Mouse (Mus musculus): ENCODE measurements around the gene Dusp9. TPM values are rescaled to one million over a fixed set of nuclear protein-coding genes. Genes with fewer than 3 reads are reported as not detected.

The Dusp9 gene
- 5.2 and 5.3 TPM in 2 replicates for polyA plus RNA-seq (2012; rRNA removed)

GRCm38 (mm10) chrX:73639255-73639675, at the start of gene Dusp9:
TSS of gene Dusp9 (plus strand) at chrX:73639419.

GRCm38 (mm10) chrX:73659575-73660283, 20.5 kb downstream of the Dusp9 start, which contains the start of gene Pnck:
TSS of gene Pnck (minus strand) at chrX:73660117.

DNA sequence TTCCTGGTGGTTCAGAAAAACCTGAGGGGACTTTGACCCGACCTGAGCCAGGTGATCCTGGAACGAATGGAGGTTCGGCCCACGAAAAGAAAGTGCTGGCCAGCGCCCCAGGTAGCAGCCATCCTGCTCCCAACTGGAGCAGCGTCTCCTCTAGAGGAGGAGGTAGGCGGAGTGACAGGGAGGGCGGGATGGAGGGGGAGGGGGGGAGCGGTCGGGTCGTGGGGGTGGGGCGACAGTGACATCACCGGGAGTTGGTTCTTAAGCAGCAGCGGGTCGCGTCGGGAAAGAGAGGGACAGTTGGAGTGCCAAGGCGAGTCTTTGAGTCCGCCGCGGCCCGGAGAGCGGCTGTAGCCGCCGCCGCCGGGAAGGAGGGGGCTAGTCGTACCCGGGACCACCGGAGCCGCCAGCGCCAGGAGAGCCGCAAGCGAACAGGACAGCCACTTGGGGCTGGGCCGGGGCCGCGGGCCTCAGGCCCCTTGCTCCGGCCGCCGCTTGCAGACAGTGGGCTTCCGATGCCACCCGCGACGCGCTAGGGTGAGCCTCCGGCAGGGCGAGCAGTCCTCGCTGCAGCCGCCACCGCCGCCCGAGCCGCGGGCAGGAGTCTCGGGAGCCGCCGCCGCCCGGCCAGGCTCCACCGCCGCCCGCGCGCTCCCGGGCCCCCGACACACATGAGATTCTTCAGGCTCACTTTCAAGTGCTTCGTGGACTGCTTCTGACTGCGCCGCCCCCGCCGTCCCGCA, 33.8 kb downstream of the Dusp9 start, which contains the start of gene Slc6a8:
Slc6a8 (plus strand) TSS at position 272 of the 740 bp plus-strand sequence.

Other genes starting within 250 kb of the Dusp9 start
- 0.06 TPM in 2 replicates for gene Gm18336, start 240.7 kb upstream of the Dusp9 start, polyA plus RNA-seq (2012; rRNA removed)
- 0.33 and 0.40 TPM in 2 replicates for gene Zfp92, start 228.3 kb upstream of the Dusp9 start, polyA plus RNA-seq (2012; rRNA removed)
- 0.37 and 1.00 TPM in 2 replicates for gene Trex2, start 204.1 kb upstream of the Dusp9 start, polyA plus RNA-seq (2012; rRNA removed)
- 29.6 and 34.1 TPM in 2 replicates for gene Haus7, start 180.4 kb upstream of the Dusp9 start, polyA plus RNA-seq (2012; rRNA removed)
- 303 and 470 TPM in 2 replicates for gene Bgn, start 155.8 kb upstream of the Dusp9 start, polyA plus RNA-seq (2012; rRNA removed)
- gene Atp2b3, start 136.3 kb upstream of the Dusp9 start, polyA plus RNA-seq (2012; rRNA removed) = 3.0 and 5.3 TPM in 2 replicates
- 23.9 and 25.6 TPM in 2 replicates for gene Pnck, start 20.7 kb downstream of the Dusp9 start, polyA plus RNA-seq (2012; rRNA removed)
- gene Slc6a8, start 33.7 kb downstream of the Dusp9 start, polyA plus RNA-seq (2012; rRNA removed) = 71.0 and 71.8 TPM in 2 replicates
- 25.8 and 32.4 TPM in 2 replicates for gene Bcap31, start 76.8 kb downstream of the Dusp9 start, polyA plus RNA-seq (2012; rRNA removed)
- gene Abcd1, start 77.2 kb downstream of the Dusp9 start, polyA plus RNA-seq (2012; rRNA removed) = 31.0 and 34.1 TPM in 2 replicates
- gene Plxnb3, start 117.7 kb downstream of the Dusp9 start, polyA plus RNA-seq (2012; rRNA removed) = 2.8 and 3.2 TPM in 2 replicates
- gene Srpk3, start 135.0 kb downstream of the Dusp9 start, polyA plus RNA-seq (2012; rRNA removed) = 5.2 and 5.4 TPM in 2 replicates
- gene Idh3g, start 147.5 kb downstream of the Dusp9 start, polyA plus RNA-seq (2012; rRNA removed) = 298 and 381 TPM in 2 replicates
- 249 and 277 TPM in 2 replicates for gene Ssr4, start 147.6 kb downstream of the Dusp9 start, polyA plus RNA-seq (2012; rRNA removed)
- 5.1 and 8.1 TPM in 2 replicates for gene Pdzd4, start 185.6 kb downstream of the Dusp9 start, polyA plus RNA-seq (2012; rRNA removed)